In genomic region chr7:99375455-99375854, GRCm38 (mm10) we compare ENCODE assay signal across 8 mouse cellular contexts. TPM values are rescaled to one million over a fixed set of nuclear protein-coding genes. Genes with fewer than 3 reads are reported as not detected.
A peak's percentile ranks its signal among the peaks of the same experiment; 100 is the strongest.
DNase-seq lines count a peak whose midpoint lies in the region; ATAC-seq and TF ChIP-seq lines count a peak whose summit lies in the region.

No protein-coding gene starts in this region.

- peak; percentile 95 for TF ChIP-seq CTCF in midbrain, postnatal 0 days (IDR thresholded peaks at IDR 0.05)

- H3K9ac ChIP-seq in forebrain, embryonic 13.5 days = no peak overlapping the region
- H3K9ac ChIP-seq in forebrain, embryonic 12.5 days = no peak overlapping the region
- H3K9ac ChIP-seq in embryonic facial prominence, embryonic 11.5 days (replicated peaks; ENCODE audit: low read length) = no peak overlapping the region
- H3K9ac ChIP-seq in midbrain, postnatal 0 days (replicated peaks; ENCODE audit: low read length, poor library complexity, severe bottlenecking) = no peak overlapping the region

- no peaks in the 10 kb centered on the region for H3K9me3 ChIP-seq in forebrain, embryonic 13.5 days (replicated peaks)
- H3K9me3 ChIP-seq in forebrain, embryonic 12.5 days = no peaks in the 10 kb centered on the region
- H3K9me3 ChIP-seq in embryonic facial prominence, embryonic 11.5 days (replicated peaks; ENCODE audit: control insufficient read depth, low read length) = no peaks in the 10 kb centered on the region; the same call in 1 of the 2 replicates
- H3K9me3 ChIP-seq in midbrain, postnatal 0 days (ENCODE audit: low read length) = no peaks in the 10 kb centered on the region

- H3K36me3 ChIP-seq in forebrain, embryonic 13.5 days (ENCODE audit: poor library complexity, severe bottlenecking) = no peaks in the 10 kb centered on the region
- no peaks in the 10 kb centered on the region for H3K36me3 ChIP-seq in forebrain, embryonic 12.5 days (replicated peaks)
- no peaks in the 10 kb centered on the region for H3K36me3 ChIP-seq in embryonic facial prominence, embryonic 11.5 days (replicated peaks; ENCODE audit: control insufficient read depth, insufficient read depth, low read depth, low read length)
- H3K36me3 ChIP-seq in midbrain, postnatal 0 days (ENCODE audit: insufficient read depth, low read length) = no peaks in the 10 kb centered on the region

- H3K27me3 ChIP-seq in forebrain, embryonic 13.5 days = no peaks in the 10 kb centered on the region
- H3K27me3 ChIP-seq in forebrain, embryonic 12.5 days = no peaks in the 10 kb centered on the region
- no peaks in the 10 kb centered on the region for H3K27me3 ChIP-seq in embryonic facial prominence, embryonic 11.5 days (ENCODE audit: control insufficient read depth, insufficient read depth, low read length)
- H3K27me3 ChIP-seq in midbrain, postnatal 0 days (ENCODE audit: insufficient read depth, low read length) = no peaks in the 10 kb centered on the region

- no peak overlapping the region for H3K27ac ChIP-seq in forebrain, embryonic 13.5 days
- H3K27ac ChIP-seq in forebrain, embryonic 12.5 days = no peak overlapping the region
- no peak overlapping the region for H3K27ac ChIP-seq in embryonic facial prominence, embryonic 11.5 days (replicated peaks; ENCODE audit: low read depth, low read length)
- H3K27ac ChIP-seq in midbrain, postnatal 0 days (ENCODE audit: low read depth, low read length) = no peak overlapping the region

- no peak overlapping the region for H3K4me2 ChIP-seq in forebrain, embryonic 13.5 days
- no peak overlapping the region for H3K4me2 ChIP-seq in forebrain, embryonic 12.5 days
- no peak overlapping the region for H3K4me2 ChIP-seq in embryonic facial prominence, embryonic 11.5 days (ENCODE audit: low read depth, low read length)
- H3K4me2 ChIP-seq in midbrain, postnatal 0 days (ENCODE audit: low read depth, low read length, poor library complexity, severe bottlenecking) = no peak overlapping the region

- ATAC-seq in forebrain, embryonic 13.5 days = peak; percentile 14; the same call in 1 of the 2 replicates
- ATAC-seq in forebrain, embryonic 12.5 days (ENCODE audit: low FRiP score) = no peak
- ATAC-seq in embryonic facial prominence, embryonic 11.5 days (replicated peaks; ENCODE audit: insufficient number of reproducible peaks, low FRiP score, low TSS enrichment, low read depth) = no peak
- no peak for ATAC-seq in midbrain, postnatal 0 days (ENCODE audit: low FRiP score)

- peaks cover 5% of the 10 kb centered on the region for H3K4me1 ChIP-seq in forebrain, embryonic 13.5 days
- peaks cover 5% of the 10 kb centered on the region for H3K4me1 ChIP-seq in forebrain, embryonic 12.5 days
- no peaks in the 10 kb centered on the region for H3K4me1 ChIP-seq in embryonic facial prominence, embryonic 11.5 days (ENCODE audit: control insufficient read depth, insufficient read depth, low read length)
- H3K4me1 ChIP-seq in midbrain, postnatal 0 days (ENCODE audit: insufficient read depth, low read length) = no peaks in the 10 kb centered on the region

- WGBS in forebrain, embryonic 13.5 days = 6% methylated on average over 4 of the region's 4 CpGs
- 9% methylated on average over 4 of the region's 4 CpGs for WGBS in forebrain, embryonic 12.5 days
- WGBS in embryonic facial prominence, embryonic 11.5 days = 8% methylated on average over 4 of the region's 4 CpGs
- WGBS in midbrain, postnatal 0 days = 6% methylated on average over 4 of the region's 4 CpGs

- H3K4me3 ChIP-seq in forebrain, embryonic 13.5 days = no peak overlapping the region
- H3K4me3 ChIP-seq in forebrain, embryonic 12.5 days (replicated peaks) = no peak overlapping the region
- no peak overlapping the region for H3K4me3 ChIP-seq in embryonic facial prominence, embryonic 11.5 days (ENCODE audit: low read depth, low read length)
- H3K4me3 ChIP-seq in midbrain, postnatal 0 days (ENCODE audit: low read depth, low read length) = no peak overlapping the region

- peak; percentile 61 for DNase-seq in 416B (ENCODE audit: low read depth)
- DNase-seq in adrenal gland, postnatal 14 days = peak; percentile 82
- peak; percentile 77 for DNase-seq in embryonic facial prominence, embryonic 11.5 days (ENCODE audit: low spot score)
- DNase-seq in layer of hippocampus, postnatal 14 days (ENCODE audit: low spot score in 2 of 2) = peak; percentile 71 to 77
- peak; percentile 71 for DNase-seq in midbrain, postnatal 0 days (ENCODE audit: low spot score)
- DNase-seq in thymus, adult 18-20 months = peak; percentile 36 to 42

RNA-seq across cellular contexts. Expression of gene Gdpd5, which starts 5.8 kb away (rescaled TPM):
- polyA plus RNA-seq in forebrain, embryonic 13.5 days (2015; fragmentation: Nextera tagmentation; extraction: Ambion mirVana) = 28.1 and 32.8 TPM in 2 replicates
- polyA plus RNA-seq in forebrain, embryonic 12.5 days (2016; fragmentation: Nextera tagmentation; extraction: Ambion mirVana) = 29.9 and 34.4 TPM in 2 replicates
- 10.9 and 11.0 TPM in 2 replicates for total RNA-seq in adrenal gland, postnatal 14 days (2021)
- polyA plus RNA-seq in embryonic facial prominence, embryonic 11.5 days (2014; fragmentation: Nextera tagmentation; extraction: Ambion mirVana) = 10.2 and 13.2 TPM in 2 replicates
- total RNA-seq in layer of hippocampus, postnatal 14 days (2021) = 10 to 100 TPM; 30.0 to 31.6 TPM
- 41.0 and 44.6 TPM in 2 replicates for total RNA-seq in midbrain, postnatal 0 days (2014; rRNA removed)
- 25.9 and 26.0 TPM in 2 replicates for polyA plus RNA-seq in midbrain, postnatal 0 days (2015; fragmentation: Nextera tagmentation; extraction: Ambion mirVana)

RNA-seq across cellular contexts. Expression of gene Serpinh1, which starts 22.4 kb away (rescaled TPM):
- polyA plus RNA-seq in forebrain, embryonic 13.5 days (2015; fragmentation: Nextera tagmentation; extraction: Ambion mirVana) = 261 and 291 TPM in 2 replicates
- polyA plus RNA-seq in forebrain, embryonic 12.5 days (2016; fragmentation: Nextera tagmentation; extraction: Ambion mirVana) = 425 and 501 TPM in 2 replicates
- total RNA-seq in adrenal gland, postnatal 14 days (2021) = 291 and 364 TPM in 2 replicates
- 373 and 399 TPM in 2 replicates for polyA plus RNA-seq in embryonic facial prominence, embryonic 11.5 days (2014; fragmentation: Nextera tagmentation; extraction: Ambion mirVana)
- 10 to 100 TPM; 41.9 to 58.7 TPM for total RNA-seq in layer of hippocampus, postnatal 14 days (2021)
- total RNA-seq in midbrain, postnatal 0 days (2014; rRNA removed) = 151 and 160 TPM in 2 replicates
- polyA plus RNA-seq in midbrain, postnatal 0 days (2015; fragmentation: Nextera tagmentation; extraction: Ambion mirVana) = 114 and 125 TPM in 2 replicates
